Mouse (Mus musculus): Measurements from ENCODE around the gene Alpl. TPM values are rescaled to one million over a fixed set of nuclear protein-coding genes. Genes with fewer than 3 reads are reported as not detected.
A peak's percentile ranks its signal among the peaks of the same experiment; 100 is the strongest.

Alpl gene
- total RNA-seq, 2 experiments from 2014 or later: 51.5 to 72.3 TPM

DNA sequence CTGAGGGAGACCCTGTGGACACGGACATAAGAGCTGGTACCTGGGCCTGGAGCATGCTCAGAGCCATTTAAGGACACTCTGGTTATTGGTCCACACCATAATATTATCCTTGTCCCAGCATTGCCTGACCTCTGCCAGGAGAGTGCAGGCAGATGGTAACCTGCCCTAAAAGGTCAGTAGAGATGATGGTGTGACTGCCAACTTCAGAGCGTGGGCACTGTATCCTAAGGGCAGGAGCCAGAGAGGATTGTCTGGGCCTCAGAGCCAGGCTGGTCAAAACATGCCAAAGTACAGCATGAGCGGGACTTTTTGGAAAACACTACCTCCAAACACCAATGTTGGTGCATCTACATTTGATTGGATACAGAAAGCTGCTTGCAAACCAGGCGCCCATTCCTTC lies 13.8 kb upstream of the Alpl start:
- intact Hi-C loops (cut with DNase I): no loop called here
- DNase-seq: no peak

- no peak for DNase-seq
- intact Hi-C loops (cut with DNase I): no loop called here
These were observed 11.2 kb upstream of the Alpl start for GRCm38 (mm10) chr4:137807301-137807851.

- intact Hi-C loops (cut with DNase I): no loop called here
These were observed 5.0 kb upstream of the Alpl start for GRCm38 (mm10) chr4:137801196-137801595.

DNA sequence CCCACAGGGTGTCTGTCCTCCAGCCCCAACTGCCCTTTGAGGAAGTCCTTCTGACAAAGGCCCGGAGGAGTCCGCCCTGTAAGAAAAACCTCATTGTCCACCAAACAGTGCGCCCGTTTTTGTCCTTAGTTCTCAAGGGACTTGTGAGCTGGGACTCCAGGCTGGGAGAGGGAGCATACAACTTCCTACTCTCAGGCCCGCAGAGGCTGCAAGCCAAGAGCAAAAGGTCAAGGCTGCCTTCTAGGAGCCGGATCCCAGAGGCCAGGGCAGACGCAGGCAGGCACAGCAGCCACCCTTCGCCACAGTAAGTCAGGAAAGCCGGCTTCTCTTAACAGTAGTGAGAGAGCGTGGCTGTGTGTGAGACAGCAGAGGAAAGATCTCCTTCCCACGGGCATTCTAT lies 4.1 kb upstream of the Alpl start:
- DNase-seq: peak in 1 of 2 experiments; percentile 38
- intact Hi-C loops (cut with DNase I): no loop called here

More at GRCm38 (mm10) chr4:137801196-137801595, 5.0 kb upstream of the Alpl start:
- no peak for DNase-seq

DNA sequence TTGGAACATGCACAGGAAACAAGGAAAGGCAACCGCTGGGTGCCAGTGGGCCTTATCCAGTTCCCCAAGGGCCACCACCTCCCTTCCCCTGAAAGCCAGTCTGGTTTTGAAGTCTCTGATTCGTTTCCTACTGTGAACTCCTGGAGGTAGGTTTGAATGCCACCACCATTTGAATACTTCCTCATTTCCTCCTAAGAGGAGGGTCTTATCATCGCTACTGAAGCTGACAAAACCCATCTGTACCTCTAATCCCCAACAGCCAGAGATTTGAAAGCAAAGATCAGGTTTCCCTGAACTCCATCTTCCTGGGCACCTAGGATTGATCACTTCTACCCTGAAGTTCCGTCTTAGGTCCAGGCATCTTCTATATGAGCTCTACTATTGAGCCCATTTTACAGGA lies 854 bp upstream of the Alpl start:
- no peak for DNase-seq
- intact Hi-C loops (cut with DNase I): loop anchor here (2.0 kb wide), 1 partner anchor 40 kb away; no protein-coding TSS in a partner anchor

DNA sequence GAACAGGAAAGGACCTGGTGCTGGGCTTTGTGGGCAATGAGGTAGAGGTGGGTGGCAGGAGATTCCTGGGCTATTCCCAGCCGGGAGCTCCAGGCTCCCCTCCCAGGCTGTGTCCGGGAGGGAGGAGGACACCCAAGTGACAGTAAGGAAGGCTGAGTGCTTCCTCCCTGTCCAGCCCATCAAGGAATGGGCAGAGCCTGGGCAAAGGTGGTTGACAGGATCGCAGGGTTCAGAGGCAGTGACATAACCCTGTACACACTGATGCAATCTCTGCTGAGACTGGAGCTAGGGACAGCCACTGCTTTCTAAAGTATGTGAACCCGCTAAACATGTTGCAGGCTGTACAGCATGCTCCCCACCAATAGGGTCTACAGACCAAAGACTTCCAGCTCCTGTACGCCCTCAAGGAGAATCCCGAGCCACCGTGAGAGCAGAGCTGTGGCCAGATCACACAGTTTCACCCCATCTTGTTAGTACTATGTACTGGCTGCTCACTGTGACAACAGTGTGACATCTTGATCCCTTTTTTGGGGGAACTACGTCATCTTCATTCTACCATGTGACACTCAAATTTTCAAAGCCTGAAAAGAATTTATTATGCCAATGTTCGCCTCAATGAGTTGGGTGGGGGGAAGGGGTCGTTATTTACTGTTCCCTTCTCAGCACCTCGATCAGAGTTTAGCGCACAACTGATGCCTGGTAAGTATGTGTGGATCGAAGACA lies 1.8 kb downstream of the Alpl start:
- no peak for DNase-seq
- intact Hi-C loops (cut with DNase I): no loop called here

GRCm38 (mm10) chr4:137793611-137794010 lies 2.6 kb downstream of the Alpl start:
- DNase-seq: no peak
- intact Hi-C loops (cut with DNase I): no loop called here

GRCm38 (mm10) chr4:137791440-137791839 lies 4.7 kb downstream of the Alpl start:
- intact Hi-C loops (cut with DNase I): no loop called here
- no peak for DNase-seq

DNA sequence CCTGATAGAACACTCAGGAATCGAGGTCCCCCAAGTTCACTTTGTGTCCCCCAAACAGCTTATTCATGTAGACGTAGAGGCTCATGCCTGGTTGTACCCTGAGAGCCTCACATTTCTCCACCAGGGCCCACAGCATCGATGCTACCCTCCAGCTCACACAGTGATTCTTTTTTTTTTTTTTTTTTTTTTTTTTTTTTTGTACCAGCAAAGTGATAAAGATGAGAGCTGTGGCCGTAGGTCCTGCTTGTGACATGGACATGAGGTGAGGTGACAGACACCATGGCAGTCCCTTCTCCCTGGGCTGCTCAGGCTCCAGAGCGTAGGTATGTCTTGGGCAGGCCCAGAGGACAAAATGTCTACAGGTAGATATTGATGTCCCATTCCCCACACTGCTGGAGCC lies 5.2 kb downstream of the Alpl start:
- no peak for DNase-seq
- intact Hi-C loops (cut with DNase I): no loop called here

- DNase-seq: no peak
- intact Hi-C loops (cut with DNase I): no loop called here
These were observed 7.6 kb downstream of the Alpl start for GRCm38 (mm10) chr4:137788511-137789049.

GRCm38 (mm10) chr4:137787589-137788289 lies 8.4 kb downstream of the Alpl start:
- intact Hi-C loops (cut with DNase I): no loop called here
- no peak for DNase-seq

DNA sequence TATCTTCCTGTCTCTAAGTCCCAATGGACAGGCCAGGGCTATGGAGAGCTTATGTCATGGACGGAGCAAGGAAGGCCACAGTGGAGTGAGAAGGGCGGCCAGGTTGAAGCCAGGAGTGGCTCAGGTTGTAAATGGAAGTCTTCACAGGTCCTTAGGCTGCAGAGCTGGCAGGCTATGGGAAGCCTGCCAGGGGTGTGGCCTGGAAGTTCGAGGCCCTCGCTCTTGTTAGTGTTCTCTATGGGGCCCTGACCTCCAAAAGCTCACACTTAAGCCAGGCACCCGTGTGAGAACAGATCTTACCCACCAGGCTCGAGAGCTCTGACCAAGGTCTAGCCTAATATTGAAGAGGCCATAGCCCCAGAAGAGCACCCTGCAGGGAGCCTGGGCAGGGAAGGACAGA lies 9.7 kb downstream of the Alpl start:
- intact Hi-C loops (cut with DNase I): no loop called here

GRCm38 (mm10) chr4:137785270-137785669 lies 10.9 kb downstream of the Alpl start:
- DNase-seq: no peak
- intact Hi-C loops (cut with DNase I): no loop called here

More for the DNA sequence above, 9.7 kb downstream of the Alpl start:
- DNase-seq: no peak

DNA sequence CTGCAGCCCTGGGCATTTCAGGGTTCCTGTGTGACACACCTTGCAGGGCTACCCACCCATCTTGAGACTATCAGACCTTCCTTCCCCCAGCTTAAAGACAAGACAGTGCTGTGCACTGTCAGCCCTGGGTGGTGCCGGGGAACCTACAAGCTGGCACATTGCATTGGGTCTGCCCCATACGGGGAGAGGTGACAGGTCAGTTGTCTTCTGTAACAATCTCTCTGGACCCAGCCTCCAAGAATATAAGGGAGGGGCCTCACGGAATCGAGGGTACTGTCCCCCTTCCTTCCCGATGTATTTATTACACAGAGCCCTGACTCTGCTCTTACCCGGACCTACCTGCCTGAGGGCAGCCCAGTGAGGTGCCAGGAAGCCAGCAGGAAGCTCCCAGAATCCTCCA lies 11.4 kb downstream of the Alpl start:
- no peak for DNase-seq
- intact Hi-C loops (cut with DNase I): no loop called here

- DNase-seq: peak; percentile 61 to 63
- intact Hi-C loops (cut with DNase I): no loop called here
These were observed 12.5 kb downstream of the Alpl start for GRCm38 (mm10) chr4:137783541-137784191.

- intact Hi-C loops (cut with DNase I): no loop called here
- DNase-seq: no peak
These were observed 14.2 kb downstream of the Alpl start for GRCm38 (mm10) chr4:137781949-137782348.

GRCm38 (mm10) chr4:137780986-137781385 lies 15.2 kb downstream of the Alpl start:
- intact Hi-C loops (cut with DNase I): no loop called here
- no peak for DNase-seq

- intact Hi-C loops (cut with DNase I): no loop called here
- DNase-seq: no peak
These were observed 17.6 kb downstream of the Alpl start for GRCm38 (mm10) chr4:137778397-137779184.

- DNase-seq: no peak
- intact Hi-C loops (cut with DNase I): no loop called here
These were observed 18.3 kb downstream of the Alpl start for GRCm38 (mm10) chr4:137777866-137778265.

DNA sequence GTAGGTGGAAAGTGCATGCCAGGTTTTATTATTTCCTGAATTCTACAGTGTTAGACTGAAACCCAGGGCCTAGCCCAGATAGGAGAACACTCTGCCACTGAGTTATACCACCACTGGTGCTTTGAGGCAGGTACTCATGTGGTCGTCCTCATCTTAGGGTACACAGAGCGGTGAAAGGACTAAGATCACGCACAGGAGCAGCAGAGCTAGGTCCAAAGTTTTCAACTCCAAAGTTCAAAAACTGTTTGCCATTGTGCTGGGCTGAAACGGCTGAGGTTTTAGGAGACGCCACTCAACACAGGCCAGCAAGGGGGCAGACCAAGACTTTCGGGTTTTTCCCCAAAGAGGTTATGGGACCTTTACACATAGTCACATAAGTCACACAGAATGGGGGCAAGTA lies 21.7 kb downstream of the Alpl start:
- no peak for DNase-seq
- intact Hi-C loops (cut with DNase I): no loop called here

Measured in heart, postnatal 14 days (tissue).